Mouse (Mus musculus) left cerebral cortex, adult 18-20 months (tissue): ENCODE data around the gene Ffar3. TPM values are rescaled to one million over a fixed set of nuclear protein-coding genes. Genes with fewer than 3 reads are reported as not detected.
A peak's percentile ranks its signal among the peaks of the same experiment; 100 is the strongest.

Experiments used
- DNase-seq, 2 experiments: peaks; one replicate each; pipeline ENCODE4 v3.0.0; 2021 to 2022; ENCODE audit warnings: low spot score in 2 of 2, mixed read lengths in 1 of 2
- long read RNA-seq, 2 experiments: library from polyadenylated mRNA; stranded (forward); transcript quantifications; one replicate each; pipeline ENCODE4 v2.0.0; 2021
- total RNA-seq, 2 experiments: library from RNA; stranded (reverse); gene quantifications; 2 replicates each; pipeline ENCODE4 v1.2.3; 2021

Ffar3 gene
- total RNA-seq: not detected
- long read RNA-seq, experiment 1: 0 reads
- long read RNA-seq, experiment 2: 0 reads

DNA sequence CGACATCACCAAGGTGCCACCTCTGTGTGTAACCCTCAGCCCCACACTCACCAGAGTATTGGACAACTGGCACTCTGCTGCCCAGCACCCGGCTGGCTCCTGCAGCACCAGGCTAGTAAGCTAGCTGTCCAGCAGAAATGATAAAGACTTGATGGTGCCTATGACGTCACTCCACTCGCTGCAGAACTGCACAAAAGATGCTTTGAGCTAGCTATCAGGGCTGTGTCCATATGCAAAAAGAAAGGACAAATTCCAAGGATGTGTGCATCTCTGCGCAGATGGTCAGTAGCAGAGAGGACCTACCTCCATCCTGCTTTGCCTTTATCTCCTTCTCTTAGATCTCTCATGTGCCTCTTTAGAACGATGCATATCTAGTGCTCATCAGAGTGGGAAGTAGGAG, at the start of gene Ffar3:
TSS of gene Ffar3 (minus strand) at position 101 of the 400 bp plus-strand sequence.
- DNase-seq: no peak

DNA sequence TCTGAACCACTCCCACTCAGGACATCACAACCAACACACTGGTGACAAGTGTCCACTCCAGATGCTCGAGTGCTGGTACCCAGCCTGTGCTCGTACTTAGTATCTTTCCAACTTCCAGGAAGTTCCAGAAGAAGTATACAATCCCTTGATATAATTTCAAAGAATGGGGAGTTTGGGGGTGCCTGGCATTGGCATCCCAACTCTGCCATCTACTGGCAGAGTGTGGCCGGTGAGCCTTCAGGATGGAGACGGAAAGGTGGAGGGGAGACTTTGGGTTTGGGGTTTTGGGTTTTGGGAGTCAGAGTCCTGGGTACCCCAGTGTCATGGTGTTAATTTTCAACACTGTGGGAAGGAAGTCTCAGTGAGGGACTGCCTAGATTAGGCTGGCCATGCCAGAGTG, 48.1 kb upstream of the Ffar3 start:
- peak; percentile 17 to 21 for DNase-seq

GRCm38 (mm10) chr7:30895217-30895616, 39.2 kb upstream of the Ffar3 start:
- DNase-seq: no peak

- DNase-seq: no peak
Observed at GRCm38 (mm10) chr7:30892515-30892914, 36.5 kb upstream of the Ffar3 start.

- no peak for DNase-seq
Observed at GRCm38 (mm10) chr7:30891746-30892145, 35.8 kb upstream of the Ffar3 start.

- no peak for DNase-seq
Observed at GRCm38 (mm10) chr7:30890681-30891080, 34.7 kb upstream of the Ffar3 start.

DNA sequence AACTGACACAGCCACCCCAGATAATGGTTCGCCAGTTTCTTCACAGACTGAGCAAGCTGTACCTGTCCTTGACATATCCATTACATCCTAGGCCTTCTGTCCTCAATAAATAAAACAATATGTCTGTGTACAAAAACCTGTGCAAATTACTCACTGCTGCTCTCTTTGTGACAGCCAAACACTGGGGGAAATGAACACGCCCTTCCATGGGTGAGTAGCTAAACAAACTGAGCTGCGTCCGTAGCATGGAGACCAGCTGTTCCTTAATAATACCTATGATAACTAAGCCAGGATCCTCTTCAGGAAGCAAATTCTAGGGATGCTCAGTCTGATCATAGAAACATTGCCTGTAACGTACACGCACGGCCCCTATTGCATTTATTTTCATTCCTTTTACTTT, 32.8 kb upstream of the Ffar3 start:
- no peak for DNase-seq

GRCm38 (mm10) chr7:30887568-30888188, 31.7 kb upstream of the Ffar3 start:
- peak in 1 of 2 experiments; percentile 5 for DNase-seq

GRCm38 (mm10) chr7:30886852-30887251, 30.9 kb upstream of the Ffar3 start:
- DNase-seq: no peak

- DNase-seq: no peak
Observed at GRCm38 (mm10) chr7:30884047-30884446, 28.1 kb upstream of the Ffar3 start.

GRCm38 (mm10) chr7:30881367-30881766, 25.4 kb upstream of the Ffar3 start:
- no peak for DNase-seq

- no peak for DNase-seq
Observed at GRCm38 (mm10) chr7:30880176-30880575, 24.2 kb upstream of the Ffar3 start, which contains the start of gene Cd22. Gene Cd22 (minus strand): TSS chr7:30880342.

DNA sequence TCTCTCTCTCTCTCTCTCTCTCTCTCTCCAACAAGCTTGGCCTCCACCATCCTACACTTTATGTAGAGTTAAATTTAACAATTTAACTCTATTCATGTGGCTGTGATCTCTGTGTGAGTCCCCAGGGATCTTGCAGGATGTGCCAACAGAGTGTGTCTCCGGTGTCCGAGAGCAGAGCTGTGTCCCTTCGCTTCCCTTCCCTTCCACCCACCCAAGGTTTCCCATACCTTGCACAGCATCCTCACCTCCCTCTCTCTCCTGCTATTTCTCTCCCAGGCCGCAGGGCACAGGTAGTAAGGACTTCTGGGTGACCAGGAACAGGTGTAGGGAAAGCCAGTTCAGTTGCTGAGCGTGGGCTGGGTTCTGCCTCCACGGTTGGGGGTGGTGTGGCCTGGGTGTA, 23.0 kb upstream of the Ffar3 start:
- DNase-seq: no peak

- peak; percentile 68 to 79 for DNase-seq
Observed at GRCm38 (mm10) chr7:30873083-30873482, 17.1 kb upstream of the Ffar3 start.

- no peak for DNase-seq
Observed at GRCm38 (mm10) chr7:30863386-30863785, 7.4 kb upstream of the Ffar3 start.

DNA sequence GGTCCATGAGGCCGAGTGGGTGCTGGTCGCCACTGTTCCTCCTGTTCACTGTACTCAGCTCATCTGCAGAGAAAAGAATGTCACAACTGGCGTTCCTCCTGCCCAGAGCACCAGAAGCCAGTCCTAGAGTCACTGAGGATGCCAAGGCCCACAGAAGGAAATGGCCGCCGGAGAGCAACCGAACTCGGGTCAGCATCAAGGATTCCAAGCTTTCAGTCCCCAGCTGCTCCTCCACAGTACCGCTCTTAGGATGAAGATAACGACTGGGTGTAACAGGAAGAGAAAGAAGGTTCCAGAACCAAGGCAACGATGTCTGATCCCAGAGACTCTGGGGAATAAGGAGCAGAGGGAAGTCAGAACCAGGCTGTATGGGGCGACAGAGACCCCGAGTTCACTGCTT, 5.5 kb upstream of the Ffar3 start, which contains the start of gene Ffar1:
TSS of gene Ffar1 (minus strand) at position 101 of the 400 bp plus-strand sequence.
- no peak for DNase-seq

GRCm38 (mm10) chr7:30859635-30860402, 3.8 kb upstream of the Ffar3 start:
- DNase-seq: peak; percentile 39 to 46

DNA sequence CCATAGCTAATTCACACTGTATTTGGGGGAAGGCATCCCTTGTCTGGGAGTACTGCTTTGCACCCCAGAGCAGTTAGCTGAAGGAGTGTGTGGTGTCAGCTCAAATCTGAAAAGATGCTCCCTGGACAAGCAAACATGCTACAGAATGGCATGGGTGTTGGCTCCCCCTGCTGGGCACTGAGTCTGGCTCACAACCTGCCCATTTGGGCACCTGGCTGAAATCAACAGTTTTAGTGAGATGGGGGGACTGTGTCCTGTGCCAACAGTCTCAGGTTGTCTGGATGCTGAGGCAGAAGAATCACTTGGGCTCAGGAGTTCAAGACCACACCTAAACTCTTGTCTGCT, 3.3 kb upstream of the Ffar3 start:
- peak; percentile 78 to 79 for DNase-seq

DNA sequence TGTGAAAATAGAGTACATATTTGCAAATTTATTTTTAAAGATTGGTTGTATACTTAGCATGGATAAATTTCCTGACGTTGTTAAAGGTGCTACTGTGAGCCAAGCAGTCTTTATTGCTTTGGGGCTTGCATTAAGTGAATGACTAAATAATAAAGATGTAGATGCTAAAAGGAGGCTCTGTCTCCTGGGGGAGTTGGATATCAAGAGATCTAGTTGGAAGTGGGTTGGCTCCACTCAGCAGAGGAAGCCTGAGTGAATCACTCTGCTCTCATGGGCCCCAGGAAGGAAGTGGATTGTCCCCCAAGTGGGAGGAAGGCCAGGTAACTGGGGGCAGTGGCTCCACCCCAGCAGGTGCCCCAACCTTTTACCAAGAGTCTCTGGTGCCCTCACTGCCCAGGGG, 1.8 kb upstream of the Ffar3 start:
- DNase-seq: no peak

DNA sequence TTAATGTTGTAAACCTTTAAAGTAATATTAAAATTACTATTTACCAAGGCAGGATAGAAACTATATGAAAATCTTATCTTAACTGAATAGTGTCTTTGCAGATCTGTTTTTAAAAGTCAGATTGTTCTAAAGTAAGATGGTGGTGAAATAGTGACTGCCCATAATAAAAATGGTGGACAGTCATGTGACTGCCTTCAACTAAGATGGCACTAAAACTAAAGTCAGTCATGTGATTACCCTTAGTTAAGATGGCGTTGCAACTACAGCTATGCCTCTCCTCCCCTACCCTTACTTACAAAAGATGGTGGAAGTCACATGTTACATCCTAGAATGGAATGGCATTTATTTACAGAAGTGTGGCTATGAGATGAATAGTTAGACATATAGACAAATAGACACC, 4.6 kb downstream of the Ffar3 start:
- no peak for DNase-seq

DNA sequence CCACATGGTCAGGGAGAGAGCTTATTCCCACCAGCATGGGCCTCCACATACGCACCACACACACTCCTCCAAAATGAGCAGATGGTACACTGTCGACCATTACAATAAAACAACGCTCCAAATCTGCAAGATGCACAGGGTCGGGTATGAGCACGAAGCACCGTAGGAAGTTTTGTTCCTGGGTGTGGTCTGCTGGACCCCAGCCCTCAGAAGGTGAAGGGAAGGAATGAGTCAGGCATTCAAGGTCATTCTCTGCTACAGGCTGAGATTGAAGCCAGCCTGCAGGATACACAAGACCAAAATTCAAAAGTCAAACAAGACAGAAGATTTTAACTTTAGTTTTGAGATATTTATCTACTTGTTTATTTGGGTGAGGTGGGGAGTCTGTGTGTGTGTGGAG, 8.0 kb downstream of the Ffar3 start:
- no peak for DNase-seq

DNA sequence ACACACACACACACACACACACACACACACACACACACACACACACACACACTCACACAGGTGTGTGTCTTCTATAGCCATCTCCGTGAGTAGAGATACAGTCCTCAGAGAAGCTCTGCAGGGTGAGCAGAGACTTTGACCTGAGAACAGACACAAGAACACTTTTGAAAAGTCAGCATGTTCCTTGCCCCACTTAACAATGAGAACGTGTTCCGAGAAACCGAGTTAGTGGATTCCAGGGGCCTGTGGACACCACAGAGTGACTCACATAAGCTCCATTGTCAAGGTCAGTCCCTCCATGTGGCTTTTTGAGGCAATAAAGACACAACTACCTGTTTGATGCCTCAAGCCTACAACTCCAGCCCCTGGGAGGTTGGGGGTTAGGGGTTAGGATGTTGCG, 8.6 kb downstream of the Ffar3 start:
- DNase-seq: no peak
